8 mouse cellular contexts compared by ENCODE assay signal in genomic region chr4:134804765-134805164, GRCm38 (mm10). TPM values are rescaled to one million over a fixed set of nuclear protein-coding genes. Genes with fewer than 3 reads are reported as not detected.
A peak's percentile ranks its signal among the peaks of the same experiment; 100 is the strongest.
DNase-seq lines count a peak whose midpoint lies in the region; ATAC-seq and TF ChIP-seq lines count a peak whose summit lies in the region.
"Had no signal": no experiment of that assay in that cellular context is flagged by ENCODE, and none has a peak within 500 bp of the region (broad histone marks: within the 10 kb centered on the region; RNA-seq: fewer than 3 reads in every experiment).

No protein-coding gene starts in this region.

- no peak for TF ChIP-seq CTCF in midbrain, postnatal 0 days (IDR thresholded peaks at IDR 0.05)

- no peak overlapping the region for H3K9ac ChIP-seq in midbrain, postnatal 0 days (replicated peaks; ENCODE audit: low read length, poor library complexity, severe bottlenecking)
- no peak overlapping the region for H3K9ac ChIP-seq in midbrain, embryonic 11.5 days (ENCODE audit: low read length)
- H3K9ac ChIP-seq in neural tube, embryonic 15.5 days (replicated peaks), result no peak overlapping the region
- H3K9ac ChIP-seq: midbrain, embryonic 12.5 days had no signal

- no peaks in the 10 kb centered on the region for H3K27me3 ChIP-seq in midbrain, postnatal 0 days (ENCODE audit: insufficient read depth, low read length)
- no peaks in the 10 kb centered on the region for H3K27me3 ChIP-seq in midbrain, embryonic 11.5 days (ENCODE audit: control insufficient read depth, insufficient read depth, low read length)
- H3K27me3 ChIP-seq in neural tube, embryonic 15.5 days (replicated peaks), result no peaks in the 10 kb centered on the region
- H3K27me3 ChIP-seq: midbrain, embryonic 12.5 days had no signal

- peaks cover 64% of the 10 kb centered on the region for H3K36me3 ChIP-seq in midbrain, postnatal 0 days (ENCODE audit: insufficient read depth, low read length)
- H3K36me3 ChIP-seq in midbrain, embryonic 11.5 days (ENCODE audit: control insufficient read depth, insufficient read depth, low read length), result peaks cover 14% of the 10 kb centered on the region
- peaks cover 87% of the 10 kb centered on the region for H3K36me3 ChIP-seq in neural tube, embryonic 15.5 days

- no peak overlapping the region for H3K4me2 ChIP-seq in midbrain, postnatal 0 days (ENCODE audit: low read depth, low read length, poor library complexity, severe bottlenecking)
- H3K4me2 ChIP-seq in midbrain, embryonic 11.5 days, result no peak overlapping the region
- no peak overlapping the region for H3K4me2 ChIP-seq in neural tube, embryonic 15.5 days
- H3K4me2 ChIP-seq: midbrain, embryonic 12.5 days had no signal

- no peak overlapping the region for H3K4me3 ChIP-seq in midbrain, postnatal 0 days (ENCODE audit: low read depth, low read length)
- H3K4me3 ChIP-seq in midbrain, embryonic 11.5 days (ENCODE audit: low read depth, low read length), result no peak overlapping the region
- no peak overlapping the region for H3K4me3 ChIP-seq in neural tube, embryonic 15.5 days (replicated peaks)
- H3K4me3 ChIP-seq: midbrain, embryonic 12.5 days had no signal

- DNase-seq in midbrain, postnatal 0 days (ENCODE audit: low spot score), result peak; percentile 76
- no peak for DNase-seq in midbrain, embryonic 11.5 days (ENCODE audit: low spot score, missing footprints)
- peak; percentile 73 to 82 for DNase-seq in cerebellum, postnatal 25 days
- peak; percentile 95 to 99 for DNase-seq in kidney, adult 8-10 months
- peak; percentile 80 for DNase-seq in ovary, postnatal 14 days (ENCODE audit: low spot score)
- no peak for DNase-seq in spleen, postnatal 36 days (ENCODE audit: low spot score in 2 of 2)

- H3K4me1 ChIP-seq in midbrain, postnatal 0 days (ENCODE audit: insufficient read depth, low read length), result no peaks in the 10 kb centered on the region
- no peaks in the 10 kb centered on the region for H3K4me1 ChIP-seq in midbrain, embryonic 11.5 days (ENCODE audit: control insufficient read depth, insufficient read depth, low read length)
- H3K4me1 ChIP-seq in neural tube, embryonic 15.5 days, result peaks cover 10% of the 10 kb centered on the region
- H3K4me1 ChIP-seq: midbrain, embryonic 12.5 days had no signal

- no peak overlapping the region for H3K27ac ChIP-seq in midbrain, postnatal 0 days (ENCODE audit: low read depth, low read length)
- no peak overlapping the region for H3K27ac ChIP-seq in midbrain, embryonic 11.5 days (ENCODE audit: low read depth, low read length)
- H3K27ac ChIP-seq in neural tube, embryonic 15.5 days (replicated peaks), result no peak overlapping the region
- H3K27ac ChIP-seq: midbrain, embryonic 12.5 days had no signal

- no peaks in the 10 kb centered on the region for H3K9me3 ChIP-seq in midbrain, postnatal 0 days (ENCODE audit: low read length)
- H3K9me3 ChIP-seq in midbrain, embryonic 11.5 days (ENCODE audit: control insufficient read depth, low read length), result no peaks in the 10 kb centered on the region
- no peaks in the 10 kb centered on the region for H3K9me3 ChIP-seq in neural tube, embryonic 15.5 days (replicated peaks)
- H3K9me3 ChIP-seq: midbrain, embryonic 12.5 days had no signal

- WGBS in midbrain, postnatal 0 days, result 78% methylated on average over 5 of the region's 5 CpGs
- 91% methylated on average over 5 of the region's 5 CpGs for WGBS in midbrain, embryonic 11.5 days
- 72% methylated on average over 5 of the region's 5 CpGs for WGBS in neural tube, embryonic 15.5 days

- no peak for ATAC-seq in midbrain, postnatal 0 days (ENCODE audit: low FRiP score)
- no peak for ATAC-seq in midbrain, embryonic 11.5 days (ENCODE audit: low FRiP score)
- ATAC-seq in neural tube, embryonic 15.5 days (ENCODE audit: low FRiP score), result no peak

RNA-seq across cellular contexts. Expression of gene Ldlrap1, which starts 36.9 kb away (rescaled TPM):
- total RNA-seq in midbrain, postnatal 0 days (2014; rRNA removed), result 1.9 and 3.1 TPM in 2 replicates
- 1.9 and 2.5 TPM in 2 replicates for polyA plus RNA-seq in midbrain, postnatal 0 days (2015; fragmentation: Nextera tagmentation; extraction: Ambion mirVana)
- 4.8 and 5.7 TPM in 2 replicates for polyA plus RNA-seq in midbrain, embryonic 11.5 days (2014; fragmentation: Nextera tagmentation; extraction: Ambion mirVana)
- 2.4 and 7.9 TPM in 2 replicates for polyA plus RNA-seq in neural tube, embryonic 15.5 days (2015; fragmentation: Nextera tagmentation; extraction: Ambion mirVana)

RNA-seq across cellular contexts. Expression of gene Maco1, which starts 48.4 kb away (rescaled TPM):
- 62.8 and 82.4 TPM in 2 replicates for total RNA-seq in midbrain, postnatal 0 days (2014; rRNA removed)
- 69.1 and 79.1 TPM in 2 replicates for polyA plus RNA-seq in midbrain, postnatal 0 days (2015; fragmentation: Nextera tagmentation; extraction: Ambion mirVana)
- 45.6 and 51.7 TPM in 2 replicates for polyA plus RNA-seq in midbrain, embryonic 11.5 days (2014; fragmentation: Nextera tagmentation; extraction: Ambion mirVana)
- 78.0 and 91.9 TPM in 2 replicates for polyA plus RNA-seq in neural tube, embryonic 15.5 days (2015; fragmentation: Nextera tagmentation; extraction: Ambion mirVana)

RNA-seq across cellular contexts. Expression of gene Rhd, which starts 59.6 kb away (rescaled TPM):
- 1.4 and 1.5 TPM in 2 replicates for total RNA-seq in midbrain, postnatal 0 days (2014; rRNA removed)
- polyA plus RNA-seq in midbrain, postnatal 0 days (2015; fragmentation: Nextera tagmentation; extraction: Ambion mirVana), result 0.98 and 1.5 TPM in 2 replicates
- polyA plus RNA-seq in midbrain, embryonic 11.5 days (2014; fragmentation: Nextera tagmentation; extraction: Ambion mirVana), result 19.2 and 21.3 TPM in 2 replicates
- 1.6 and 1.9 TPM in 2 replicates for polyA plus RNA-seq in neural tube, embryonic 15.5 days (2015; fragmentation: Nextera tagmentation; extraction: Ambion mirVana)

Comparison
In these comparisons a context has a peak if more than half of its experiments do, and no peak if none do; other contexts are left out.
1. DNase-seq: peak in midbrain, postnatal 0 days (single experiment), cerebellum, postnatal 25 days (2 of 2), kidney, adult 8-10 months (2 of 2) and ovary, postnatal 14 days (single experiment); none in midbrain, embryonic 11.5 days (single experiment) and spleen, postnatal 36 days (0 of 2).